Mouse (Mus musculus) hindbrain, embryonic 12.5 days (tissue): ENCODE results near the gene Zdhhc8. TPM values are rescaled to one million over a fixed set of nuclear protein-coding genes. Genes with fewer than 3 reads are reported as not detected.

Source experiments
- ATAC-seq: fragments of 200-750 bp; cut with Nextera tagmentation; 2 replicates; pipeline ENCODE4 v1.8.0; 2017; ENCODE audit warnings: moderate TSS enrichment; ENCODE audit not compliant: low FRiP score
- H3K27ac ChIP-seq: fragments of 300-500 bp; sonication (generic); 2 replicates; pipeline ENCODE4 v1.5.1; 2016; ENCODE audit warnings: mild to moderate bottlenecking
- H3K27me3 ChIP-seq: fragments of 300-500 bp; sonication (generic); 2 replicates; pipeline ENCODE4 v1.6.1; 2016; ENCODE audit warnings: mild to moderate bottlenecking
- H3K36me3 ChIP-seq: fragments of 300-500 bp; sonication (generic); 2 replicates; pipeline ENCODE4 v1.6.1; 2016; ENCODE audit warnings: mild to moderate bottlenecking
- H3K4me1 ChIP-seq: fragments of 300-500 bp; sonication (generic); 2 replicates; pipeline ENCODE4 v1.6.1; 2016
- H3K4me2 ChIP-seq: fragments of 300-500 bp; sonication (generic); replicated peaks from 2 replicates; pipeline ENCODE4 v1.6.1; 2016; ENCODE audit warnings: mild to moderate bottlenecking
- H3K4me3 ChIP-seq: fragments of 300-500 bp; sonication (generic); 2 replicates; pipeline ENCODE4 v1.5.1; 2016; ENCODE audit warnings: mild to moderate bottlenecking
- H3K9ac ChIP-seq: fragments of 300-500 bp; sonication (generic); 2 replicates; pipeline ENCODE4 v1.6.1; 2016; ENCODE audit warnings: mild to moderate bottlenecking, moderate library complexity
- H3K9me3 ChIP-seq: fragments of 300-500 bp; sonication (generic); replicated peaks from 2 replicates; pipeline ENCODE4 v1.6.1; 2016; ENCODE audit warnings: mild to moderate bottlenecking
- WGBS: fragments of 180-500 bp; shearing (Covaris S2); methylation state at CpG from one replicate; pipeline ENCODE4 v1.1.7; 2016; 5-methylcytosine and 5-hydroxymethylcytosine counted together
- polyA plus RNA-seq: library from polyadenylated mRNA; unstranded; fragments of >200 nt; fragmentation: Nextera tagmentation; extraction: Ambion mirVana; gene quantifications from 2 replicates; pipeline ENCODE4 v1.2.1, GENCODE M21; 2016

The Zdhhc8 gene
- polyA plus RNA-seq, 1 experiment from 2014 or later, result 19.4 TPM

DNA sequence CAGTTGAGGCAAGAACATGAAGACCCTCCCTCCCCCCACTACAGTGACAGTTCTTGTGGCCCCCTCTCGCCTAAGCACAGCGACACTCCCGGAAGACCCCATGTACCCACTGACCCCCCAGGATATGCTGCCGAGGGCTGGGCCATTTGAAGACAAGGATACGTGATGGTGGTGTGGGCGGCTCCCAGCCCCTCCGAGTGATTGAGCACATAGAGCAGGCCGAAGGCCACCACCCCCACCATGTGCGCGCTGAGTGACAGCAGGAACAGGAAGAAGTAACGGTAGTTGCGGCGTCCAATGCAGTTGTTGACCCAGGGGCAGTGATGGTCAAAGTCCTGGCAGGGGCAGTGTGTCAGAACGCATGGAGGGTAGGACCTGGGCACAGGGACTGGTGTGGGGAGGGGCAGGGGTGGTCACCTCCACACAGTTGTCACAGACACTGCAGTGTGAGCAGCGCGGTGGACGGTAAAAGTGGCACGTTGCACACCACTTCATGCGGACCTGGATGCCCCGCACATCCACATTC is 7.0 kb downstream of the Zdhhc8 start:
- 92% methylated on average over 20 of the region's 20 CpGs for WGBS
- peaks cover 54% of the 10 kb centered on the region for H3K36me3 ChIP-seq
- no peak overlapping the region for H3K9ac ChIP-seq
- H3K4me2 ChIP-seq, result no peak overlapping the region
- H3K27me3 ChIP-seq, result no peaks in the 10 kb centered on the region
- H3K4me1 ChIP-seq, result peaks cover 14% of the 10 kb centered on the region
- no peak overlapping the region for H3K27ac ChIP-seq
- no peaks in the 10 kb centered on the region for H3K9me3 ChIP-seq
- no peak overlapping the region for H3K4me3 ChIP-seq
- no peak for ATAC-seq

DNA sequence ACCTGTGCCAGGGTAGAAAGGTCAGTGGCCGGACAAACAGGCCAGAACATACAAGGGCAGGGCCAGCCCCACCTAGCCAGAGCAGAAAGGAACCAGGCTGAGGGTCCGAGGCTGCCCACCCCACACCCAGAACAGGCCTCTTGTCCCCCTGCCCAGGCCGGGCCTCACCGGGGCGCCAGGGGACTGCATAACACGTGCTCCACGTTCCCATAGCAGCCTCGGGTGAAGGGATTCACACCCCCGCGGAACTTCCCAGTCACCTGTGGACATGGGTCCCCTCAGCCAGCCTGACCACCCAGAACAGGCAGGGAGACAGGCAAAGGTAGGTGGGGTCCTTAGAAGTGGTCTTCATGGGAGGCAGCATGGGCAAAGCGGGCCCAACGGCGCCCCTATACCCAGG is 7.7 kb downstream of the Zdhhc8 start:
- Histone ChIP-seq H3K27ac (no peak overlapping the region), H3K4me2 (no peak overlapping the region), H3K9ac (no peak overlapping the region), H3K36me3 (peaks cover 60% of the 10 kb centered on the region), H3K4me1 (peaks cover 13% of the 10 kb centered on the region), H3K4me3 (no peak overlapping the region), H3K9me3 (no peaks in the 10 kb centered on the region), H3K27me3 (no peaks in the 10 kb centered on the region)
- WGBS, result 94% methylated on average over 13 of the region's 13 CpGs
- ATAC-seq, result no peak

DNA sequence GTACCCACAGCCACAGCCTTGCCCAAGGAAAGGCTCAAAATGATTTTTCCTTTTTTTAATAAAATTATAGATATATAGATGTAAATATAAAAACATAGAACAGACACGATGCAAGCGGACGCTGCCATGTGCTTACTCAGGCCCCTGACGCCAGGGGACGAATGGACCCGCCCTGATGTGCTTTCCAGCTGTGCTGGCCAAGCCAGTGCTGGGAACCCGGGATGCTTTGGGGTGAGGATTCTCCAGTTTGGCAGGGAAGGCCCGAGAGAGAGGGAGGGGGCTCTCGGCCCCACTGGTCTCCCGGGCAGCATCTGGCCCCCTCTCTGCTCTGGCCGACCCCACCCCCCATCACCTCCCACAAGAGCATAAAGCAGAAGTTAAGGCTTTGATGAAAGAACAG is 12.7 kb downstream of the Zdhhc8 start:
- H3K4me3 ChIP-seq, result no peak overlapping the region
- no peak overlapping the region for H3K4me2 ChIP-seq
- no peaks in the 10 kb centered on the region for H3K27me3 ChIP-seq
- peaks cover 12% of the 10 kb centered on the region for H3K4me1 ChIP-seq
- 81% methylated on average over 11 of the region's 11 CpGs for WGBS
- no peak for ATAC-seq
- peaks cover 56% of the 10 kb centered on the region for H3K36me3 ChIP-seq
- no peaks in the 10 kb centered on the region for H3K9me3 ChIP-seq
- no peak overlapping the region for H3K27ac ChIP-seq
- H3K9ac ChIP-seq, result no peak overlapping the region

GRCm38 (mm10) chr16:18221543-18221898 is 13.4 kb downstream of the Zdhhc8 start:
- Histone ChIP-seq H3K4me3 (no peak overlapping the region), H3K27ac (no peak overlapping the region), H3K36me3 (peaks cover 50% of the 10 kb centered on the region), H3K4me1 (peaks cover 12% of the 10 kb centered on the region), H3K27me3 (no peaks in the 10 kb centered on the region), H3K9me3 (no peaks in the 10 kb centered on the region), H3K9ac (no peak overlapping the region), H3K4me2 (no peak overlapping the region)
- 78% methylated on average over 11 of the region's 11 CpGs for WGBS
- ATAC-seq, result no peak

DNA sequence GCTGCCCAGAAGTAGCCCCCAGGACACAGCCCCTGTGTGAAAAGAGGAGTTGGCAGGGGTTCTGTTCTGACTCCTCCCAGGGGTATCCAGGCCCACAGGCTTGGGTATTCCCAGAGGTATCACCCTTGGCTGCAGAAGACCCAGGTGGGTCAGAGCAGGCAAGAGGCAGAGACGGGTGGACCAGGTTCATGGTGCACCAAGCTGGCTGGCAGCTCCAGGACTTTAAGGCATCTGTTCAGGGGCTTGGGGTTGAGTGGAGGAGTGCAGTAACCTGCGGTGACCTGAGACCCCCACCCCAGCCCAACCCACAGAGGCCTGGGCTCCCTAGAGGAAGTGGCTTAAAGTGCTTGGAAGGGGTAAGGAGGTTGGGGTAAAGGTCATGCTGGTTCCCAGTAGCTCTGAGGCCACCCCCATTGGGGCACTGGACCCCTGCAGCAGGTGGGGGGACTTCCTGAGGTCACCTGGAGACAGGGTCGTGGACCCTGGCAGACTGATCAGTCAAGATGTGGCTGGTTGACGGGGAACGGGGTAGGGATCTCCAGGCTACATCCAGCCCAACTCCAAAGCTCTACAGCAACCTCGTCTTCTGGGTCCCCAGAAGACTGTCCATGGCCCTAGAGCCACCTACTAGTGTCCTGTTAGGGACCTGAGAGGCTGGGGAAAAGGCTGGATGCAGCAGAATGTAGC is 13.9 kb downstream of the Zdhhc8 start:
- no peak overlapping the region for H3K4me3 ChIP-seq
- no peak overlapping the region for H3K9ac ChIP-seq
- H3K9me3 ChIP-seq, result no peaks in the 10 kb centered on the region
- no peak for ATAC-seq
- H3K36me3 ChIP-seq, result peaks cover 45% of the 10 kb centered on the region
- H3K4me1 ChIP-seq, result peaks cover 13% of the 10 kb centered on the region
- H3K27me3 ChIP-seq, result no peaks in the 10 kb centered on the region
- WGBS, result 95% methylated on average over 6 of the region's 6 CpGs
- no peak overlapping the region for H3K27ac ChIP-seq
- H3K4me2 ChIP-seq, result no peak overlapping the region

GRCm38 (mm10) chr16:18220001-18220400 is 14.9 kb downstream of the Zdhhc8 start:
- H3K27ac ChIP-seq, result peak overlapping the region; percentile 19; the same call in 1 of the 2 replicates
- no peak overlapping the region for H3K4me2 ChIP-seq
- H3K9ac ChIP-seq, result no peak overlapping the region
- no peak for ATAC-seq
- no peak overlapping the region for H3K4me3 ChIP-seq
- peaks cover 21% of the 10 kb centered on the region for H3K4me1 ChIP-seq
- peaks cover 35% of the 10 kb centered on the region for H3K36me3 ChIP-seq
- no peaks in the 10 kb centered on the region for H3K27me3 ChIP-seq
- no peaks in the 10 kb centered on the region for H3K9me3 ChIP-seq
- WGBS, result 61% methylated on average over 8 of the region's 8 CpGs

GRCm38 (mm10) chr16:18218580-18218996 is 16.3 kb downstream of the Zdhhc8 start:
- no peak overlapping the region for H3K4me3 ChIP-seq
- ATAC-seq, result no peak
- no peak overlapping the region for H3K4me2 ChIP-seq
- peaks cover 35% of the 10 kb centered on the region for H3K4me1 ChIP-seq
- H3K9me3 ChIP-seq, result no peaks in the 10 kb centered on the region
- H3K9ac ChIP-seq, result no peak overlapping the region
- 83% methylated on average over 9 of the region's 9 CpGs for WGBS
- H3K36me3 ChIP-seq, result peaks cover 20% of the 10 kb centered on the region
- H3K27me3 ChIP-seq, result no peaks in the 10 kb centered on the region
- no peak overlapping the region for H3K27ac ChIP-seq

GRCm38 (mm10) chr16:18217579-18217978 is 17.4 kb downstream of the Zdhhc8 start, which contains the start of gene Ccdc188:
Ccdc188 (plus strand) TSS chr16:18217879.
- ATAC-seq, result no peak
- no peak within 1 kb of the TSS for H3K4me2 ChIP-seq
- no peak within 1 kb of the TSS for H3K27ac ChIP-seq
- peaks cover 45% of the 10 kb centered on the region for H3K4me1 ChIP-seq
- H3K36me3 ChIP-seq, result peaks cover 10% of the 10 kb centered on the region
- no peaks in the 10 kb centered on the region for H3K9me3 ChIP-seq
- no peak within 1 kb of the TSS for H3K4me3 ChIP-seq
- H3K9ac ChIP-seq, result no peak within 1 kb of the TSS
- no peaks in the 10 kb centered on the region for H3K27me3 ChIP-seq
- WGBS, result 88% methylated on average over 4 of the region's 4 CpGs

GRCm38 (mm10) chr16:18214858-18215257 is 20.1 kb downstream of the Zdhhc8 start:
- Histone ChIP-seq H3K27me3 (no peaks in the 10 kb centered on the region), H3K36me3 (no peaks in the 10 kb centered on the region), H3K4me1 (peaks cover 52% of the 10 kb centered on the region), H3K9me3 (no peaks in the 10 kb centered on the region), H3K9ac (peak overlapping the region; percentile 45; the same call in 1 of the 2 replicates), H3K4me3 (peak overlapping the region; percentile 20), H3K27ac (peak overlapping the region; percentile 92), H3K4me2 (peak overlapping the region; percentile 52)
- 62% methylated on average over 7 of the region's 7 CpGs for WGBS
- ATAC-seq, result no peak

GRCm38 (mm10) chr16:18213689-18214088 is 21.2 kb downstream of the Zdhhc8 start:
- peak overlapping the region; percentile 52 for H3K4me2 ChIP-seq
- H3K27me3 ChIP-seq, result no peaks in the 10 kb centered on the region
- WGBS, result 20% methylated on average over 6 of the region's 6 CpGs
- H3K4me3 ChIP-seq, result peak overlapping the region; percentile 20
- peak overlapping the region; percentile 92 for H3K27ac ChIP-seq
- H3K4me1 ChIP-seq, result peaks cover 49% of the 10 kb centered on the region
- peak overlapping the region; percentile 45 for H3K9ac ChIP-seq
- no peaks in the 10 kb centered on the region for H3K9me3 ChIP-seq
- peak; percentile 95 for ATAC-seq
- H3K36me3 ChIP-seq, result no peaks in the 10 kb centered on the region

DNA sequence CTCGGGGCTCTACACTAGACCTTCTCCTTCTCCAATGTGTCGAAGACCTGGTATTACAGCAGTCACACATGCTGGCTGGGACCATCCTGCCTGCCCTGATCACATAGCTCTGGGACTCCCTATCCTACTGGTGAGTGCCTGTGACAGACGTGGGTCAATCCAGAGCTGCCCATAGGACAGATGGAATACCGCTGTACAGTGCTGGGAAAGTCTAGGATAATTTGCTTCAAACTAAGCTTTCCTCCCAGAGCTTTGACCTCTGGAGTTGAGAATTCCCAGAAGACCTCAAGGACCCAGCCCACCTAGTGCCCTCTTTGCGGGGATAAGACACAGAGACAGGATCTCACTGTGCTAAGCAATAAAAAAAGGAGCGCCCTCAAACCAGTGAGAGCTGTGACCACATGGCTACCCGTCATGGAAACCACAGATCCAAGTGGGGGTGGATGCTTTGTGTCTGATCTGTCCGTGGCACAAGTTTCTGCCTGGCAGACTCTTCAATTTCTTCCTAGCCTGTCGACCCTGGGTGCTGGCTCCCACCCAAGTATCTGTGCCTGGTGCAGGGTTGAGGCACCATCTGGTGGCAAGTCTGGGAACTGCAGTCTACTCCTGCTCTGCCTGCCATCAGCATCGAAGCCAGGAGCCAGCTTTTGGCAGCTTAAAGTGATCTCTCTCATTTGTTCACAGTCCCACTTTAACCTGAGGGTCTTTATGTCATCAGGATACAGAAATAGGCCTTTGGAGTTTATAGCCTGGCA is 23.3 kb downstream of the Zdhhc8 start:
- Histone ChIP-seq H3K4me2 (no peak overlapping the region), H3K4me1 (peaks cover 47% of the 10 kb centered on the region), H3K9me3 (no peaks in the 10 kb centered on the region), H3K27me3 (no peaks in the 10 kb centered on the region), H3K4me3 (no peak overlapping the region), H3K27ac (no peak overlapping the region), H3K9ac (no peak overlapping the region), H3K36me3 (no peaks in the 10 kb centered on the region)
- 48% methylated on average over 10 of the region's 10 CpGs for WGBS
- ATAC-seq, result no peak

GRCm38 (mm10) chr16:18210701-18211416 is 24.1 kb downstream of the Zdhhc8 start:
- Histone ChIP-seq H3K9me3 (no peaks in the 10 kb centered on the region), H3K4me1 (peaks cover 45% of the 10 kb centered on the region), H3K9ac (no peak overlapping the region), H3K4me2 (no peak overlapping the region), H3K4me3 (no peak overlapping the region), H3K36me3 (no peaks in the 10 kb centered on the region), H3K27me3 (no peaks in the 10 kb centered on the region), H3K27ac (no peak overlapping the region)
- no peak for ATAC-seq
- 25% methylated on average over 8 of the region's 8 CpGs for WGBS
